Mouse (Mus musculus) heart, postnatal 0 days (tissue): Measurements from ENCODE around the gene Tril. TPM values are rescaled to one million over a fixed set of nuclear protein-coding genes. Genes with fewer than 3 reads are reported as not detected.

Experiments used
- ATAC-seq: fragments of 200-750 bp; cut with Nextera tagmentation; 2 replicates; pipeline ENCODE4 v1.8.0; 2017; ENCODE audit warnings: low read depth, moderate number of reproducible peaks, moderate library complexity; ENCODE audit not compliant: insufficient read depth
- DNase-seq: peaks from one replicate; pipeline ENCODE4 v3.0.0-alpha.2; 2016; ENCODE audit warnings: low spot score
- H3K27ac ChIP-seq: fragments of 300-500 bp; sonication (generic); 2 replicates; pipeline ENCODE4 v1.5.1; 2014; ENCODE audit warnings: low read depth, mild to moderate bottlenecking
- H3K27me3 ChIP-seq: fragments of 300-500 bp; sonication (generic); 2 replicates; pipeline ENCODE4 v1.6.1; 2014; ENCODE audit warnings: low read length, mixed read lengths; ENCODE audit not compliant: control insufficient read depth, insufficient read depth
- H3K36me3 ChIP-seq: fragments of 300-500 bp; sonication (generic); replicated peaks from 2 replicates; pipeline ENCODE4 v1.6.1; 2014; ENCODE audit warnings: low read length, mixed read lengths; ENCODE audit not compliant: control insufficient read depth, insufficient read depth
- H3K4me1 ChIP-seq: fragments of 300-500 bp; sonication (generic); 2 replicates; pipeline ENCODE4 v1.6.1; 2014; ENCODE audit warnings: antibody characterized with exemption; ENCODE audit not compliant: control insufficient read depth, insufficient read depth
- H3K4me2 ChIP-seq: fragments of 300-500 bp; sonication (generic); 2 replicates; pipeline ENCODE4 v1.6.1; 2014; ENCODE audit warnings: low read depth, mild to moderate bottlenecking, low read length, moderate library complexity
- H3K4me3 ChIP-seq: fragments of 300-500 bp; sonication (generic); 2 replicates; pipeline ENCODE4 v1.5.1; 2014; ENCODE audit warnings: low read depth, low read length
- H3K9ac ChIP-seq: fragments of 300-500 bp; sonication (generic); replicated peaks from 2 replicates; pipeline ENCODE4 v1.6.1; 2014; ENCODE audit warnings: low read depth, low read length, mixed read lengths
- H3K9me3 ChIP-seq: fragments of 300-500 bp; sonication (generic); replicated peaks from 2 replicates; pipeline ENCODE4 v1.6.1; 2016; ENCODE audit warnings: low read length; ENCODE audit not compliant: control insufficient read depth
- CTCF ChIP-seq: IDR thresholded peaks from 2 replicates; pipeline ENCODE4 v1.5.1; 2016; ENCODE audit warnings: antibody characterized with exemption, control low read depth, low read depth
- EP300 ChIP-seq: IDR thresholded peaks from 2 replicates; pipeline ENCODE4 v1.6.1; 2016; ENCODE audit warnings: antibody characterized with exemption, low read depth
- WGBS: fragments of 180-500 bp; shearing (Covaris S2); extraction: QIAGEN DNeasy Blood & Tissue Kit; methylation state at CpG from one replicate; pipeline ENCODE4 v1.1.7; 2014; 5-methylcytosine and 5-hydroxymethylcytosine counted together
- polyA plus RNA-seq: library from polyadenylated mRNA; unstranded; fragments of >200 nt; fragmentation: Nextera tagmentation; extraction: Ambion mirVana; gene quantifications from 2 replicates; pipeline ENCODE4 v1.2.1, GENCODE M21; 2015
- total RNA-seq: library from RNA; depleted of rRNA; stranded (reverse); fragments of >200 nt; gene quantifications from 2 replicates; pipeline ENCODE4 v1.2.3, GENCODE M21; 2014; ENCODE audit warnings: low replicate concordance; rRNA removed

The Tril gene
- total and polyA plus RNA-seq, 2 experiments from 2014 or later = 3.9 to 6.4 TPM

GRCm38 (mm10) chr6:53768275-53768674 lies 52.4 kb downstream of the Tril start:
- Histone ChIP-seq H3K4me1 (no peaks in the 10 kb centered on the region), H3K36me3 (no peaks in the 10 kb centered on the region), H3K27ac (no peak overlapping the region), H3K4me3 (no peak overlapping the region), H3K4me2 (no peak overlapping the region), H3K9ac (no peak overlapping the region), H3K27me3 (no peaks in the 10 kb centered on the region), H3K9me3 (no peaks in the 10 kb centered on the region)
- TF ChIP-seq EP300 (no peak), CTCF (no peak)
- DNase-seq = no peak
- 90% methylated on average over 4 of the region's 4 CpGs for WGBS
- no peak for ATAC-seq

- TF ChIP-seq EP300 = no peak
- Histone ChIP-seq H3K36me3 (no peaks in the 10 kb centered on the region), H3K27me3 (no peaks in the 10 kb centered on the region), H3K27ac (no peak overlapping the region), H3K9ac (no peak overlapping the region), H3K4me2 (no peak overlapping the region), H3K4me1 (no peaks in the 10 kb centered on the region), H3K9me3 (no peaks in the 10 kb centered on the region), H3K4me3 (no peak overlapping the region)
- 26% methylated on average over 10 of the region's 10 CpGs for WGBS
- DNase-seq (no peak), ATAC-seq (no peak)
These were observed 54.3 kb downstream of the Tril start for GRCm38 (mm10) chr6:53766243-53766915.

- Histone ChIP-seq H3K36me3 (no peaks in the 10 kb centered on the region), H3K27ac (no peak overlapping the region), H3K27me3 (no peaks in the 10 kb centered on the region), H3K9ac (no peak overlapping the region), H3K4me3 (no peak overlapping the region), H3K4me2 (no peak overlapping the region), H3K9me3 (no peaks in the 10 kb centered on the region), H3K4me1 (no peaks in the 10 kb centered on the region)
- TF ChIP-seq EP300 (no peak), CTCF (no peak)
- DNase-seq (no peak), ATAC-seq (no peak)
- WGBS = 63% methylated on average over 8 of the region's 8 CpGs
These were observed 54.9 kb downstream of the Tril start for GRCm38 (mm10) chr6:53765731-53766130.

Other genes with a start within 250 kb of the Tril start
- gene Cpvl, start 157.8 kb upstream of the Tril start, total RNA-seq = not detected in 2 replicates
- 0.08 TPM in 1 of 2 replicates, not detected in the other for gene Cpvl, start 157.8 kb upstream of the Tril start, polyA plus RNA-seq
- gene Chn2, start 218.7 kb upstream of the Tril start, total RNA-seq = 1.0 and 12.2 TPM in 2 replicates
- 2.0 and 2.6 TPM in 2 replicates for gene Chn2, start 218.7 kb upstream of the Tril start, polyA plus RNA-seq